Mouse (Mus musculus) heart, embryonic 14.5 days (tissue): ENCODE measurements around the gene As3mt. TPM values are rescaled to one million over a fixed set of nuclear protein-coding genes. Genes with fewer than 3 reads are reported as not detected.

Experiments
- ATAC-seq: fragments of 200-750 bp; cut with Nextera tagmentation; 2 replicates; pipeline ENCODE4 v1.8.0; 2017; ENCODE audit warnings: low read depth, moderate TSS enrichment; ENCODE audit not compliant: insufficient number of reproducible peaks, insufficient read depth, low FRiP score
- H3K27ac ChIP-seq, 2 experiments: fragments of 200-500 bp in 1 of 2; fragments of 300-500 bp in 1 of 2; sonication (generic) in 1 of 2; replicated peaks in 1 of 2; 2 replicates each; pipeline ENCODE4 v1.5.1; 2012 to 2014; ENCODE audit warnings: low read depth in 2 of 2, low read length in 2 of 2, control low read depth in 1 of 2, mild to moderate bottlenecking in 1 of 2, mixed read lengths in 1 of 2; ENCODE audit not compliant: control insufficient read depth in 1 of 2, insufficient read depth in 1 of 2
- H3K27me3 ChIP-seq: fragments of 300-500 bp; sonication (generic); 2 replicates; pipeline ENCODE4 v1.6.1; 2014; ENCODE audit warnings: mild to moderate bottlenecking, low read length, control low read depth; ENCODE audit not compliant: control insufficient read depth, insufficient read depth
- H3K36me3 ChIP-seq: fragments of 300-500 bp; sonication (generic); 2 replicates; pipeline ENCODE4 v1.6.1; 2014; ENCODE audit warnings: mild to moderate bottlenecking, control low read depth, low read length, mixed read lengths; ENCODE audit not compliant: control insufficient read depth, insufficient read depth
- H3K4me1 ChIP-seq, 2 experiments: fragments of 200-500 bp in 1 of 2; fragments of 300-500 bp in 1 of 2; sonication (generic) in 1 of 2; 2 replicates each; pipeline ENCODE4 v1.6.1; 2012 to 2014; ENCODE audit warnings: low read length in 2 of 2, control low read depth in 1 of 2, mixed read lengths in 1 of 2; ENCODE audit not compliant: control insufficient read depth in 2 of 2, insufficient read depth in 2 of 2
- H3K4me2 ChIP-seq: fragments of 300-500 bp; sonication (generic); 2 replicates; pipeline ENCODE4 v1.6.1; 2014; ENCODE audit warnings: mild to moderate bottlenecking, low read length
- H3K4me3 ChIP-seq, 2 experiments: fragments of 200-500 bp in 1 of 2; fragments of 300-500 bp in 1 of 2; sonication (generic) in 1 of 2; 2 replicates each; pipeline ENCODE4 v1.5.1; 2012 to 2014; ENCODE audit warnings: low read length in 2 of 2, mild to moderate bottlenecking in 2 of 2, control low read depth in 1 of 2, low read depth in 1 of 2, moderate library complexity in 1 of 2; ENCODE audit not compliant: control insufficient read depth in 1 of 2, insufficient read depth in 1 of 2
- H3K9ac ChIP-seq: fragments of 300-500 bp; sonication (generic); 2 replicates; pipeline ENCODE4 v1.6.1; 2014; ENCODE audit warnings: mild to moderate bottlenecking, low read length
- H3K9me3 ChIP-seq: fragments of 300-500 bp; sonication (generic); 2 replicates; pipeline ENCODE4 v1.6.1; 2016; ENCODE audit warnings: low read length, control low read depth; ENCODE audit not compliant: control insufficient read depth
- WGBS: fragments of 180-500 bp; shearing (Covaris S2); extraction: QIAGEN DNeasy Blood & Tissue Kit; methylation state at CpG from one replicate; pipeline ENCODE4 v1.1.7; 2014; 5-methylcytosine and 5-hydroxymethylcytosine counted together
- polyA plus RNA-seq: library from polyadenylated mRNA; unstranded; fragments of >200 nt; fragmentation: Nextera tagmentation; extraction: Ambion mirVana; gene quantifications from 2 replicates; pipeline ENCODE4 v1.2.1, GENCODE M21; 2014

Gene As3mt
- polyA plus RNA-seq, 1 experiment from 2014 or later = 49.8 TPM

DNA sequence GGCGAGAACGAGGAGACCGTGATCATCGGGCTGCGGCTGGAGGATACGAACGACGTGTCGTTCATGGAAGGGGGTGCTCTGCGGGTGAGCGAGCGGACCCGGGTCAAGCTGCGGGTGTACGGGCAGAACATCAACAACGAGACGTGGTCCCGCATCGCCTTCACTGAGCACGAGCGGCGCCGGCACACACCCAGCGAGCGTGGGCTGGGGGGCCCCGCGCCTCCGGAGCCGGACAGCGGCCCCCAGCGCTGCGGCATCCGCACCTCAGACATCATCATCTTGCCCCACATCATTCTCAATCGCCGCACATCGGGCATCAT lies 54.7 kb downstream of the As3mt start:
- Histone ChIP-seq H3K4me1 (peaks cover 0 to 6% of the 10 kb centered on the region in 2 experiments; a peak in 3 of 4 replicates), H3K27me3 (no peaks in the 10 kb centered on the region), H3K9ac (peak overlapping the region; percentile 81), H3K36me3 (no peaks in the 10 kb centered on the region), H3K9me3 (no peaks in the 10 kb centered on the region), H3K27ac (peak overlapping the region in 1 of 2 experiments; percentile 73; a peak in 2 of 4 replicates), H3K4me3 (peak overlapping the region; percentile 81 to 88), H3K4me2 (peak overlapping the region; percentile 100)
- WGBS = under 1% methylated on average over 36 of the region's 36 CpGs
- no peak for ATAC-seq

- Histone ChIP-seq H3K4me1 (peaks cover 0 to 6% of the 10 kb centered on the region in 2 experiments; a peak in 3 of 4 replicates), H3K36me3 (no peaks in the 10 kb centered on the region), H3K27me3 (no peaks in the 10 kb centered on the region), H3K4me3 (peak overlapping the region; percentile 81 to 88), H3K4me2 (peak overlapping the region; percentile 100), H3K27ac (no peak overlapping the region), H3K9ac (peak overlapping the region; percentile 81), H3K9me3 (no peaks in the 10 kb centered on the region)
- WGBS = 1% methylated on average over 50 of the region's 50 CpGs
- ATAC-seq = no peak
Measured at GRCm38 (mm10) chr19:46762291-46762991, 55.2 kb downstream of the As3mt start.

DNA sequence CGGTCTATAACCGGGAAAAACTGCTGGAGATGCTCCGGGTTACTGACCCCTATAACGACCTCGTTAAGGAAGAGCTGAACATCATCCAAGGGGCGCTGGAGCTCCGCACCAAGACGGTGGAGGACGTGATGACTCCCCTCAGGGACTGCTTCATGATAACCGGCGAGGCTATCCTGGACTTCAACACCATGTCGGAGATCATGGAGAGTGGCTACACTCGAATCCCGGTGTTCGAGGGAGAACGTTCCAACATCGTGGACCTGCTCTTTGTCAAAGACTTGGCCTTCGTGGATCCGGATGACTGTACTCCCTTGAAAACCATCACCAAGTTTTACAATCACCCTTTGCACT lies 55.7 kb downstream of the As3mt start:
- Histone ChIP-seq H3K4me2 (peak overlapping the region; percentile 100), H3K9me3 (no peaks in the 10 kb centered on the region), H3K4me1 (peaks cover 0 to 6% of the 10 kb centered on the region in 2 experiments; a peak in 3 of 4 replicates), H3K4me3 (peak overlapping the region; percentile 81 to 88), H3K27ac (no peak overlapping the region), H3K9ac (peak overlapping the region; percentile 81), H3K27me3 (no peaks in the 10 kb centered on the region), H3K36me3 (no peaks in the 10 kb centered on the region)
- WGBS = 2% methylated on average over 19 of the region's 19 CpGs
- ATAC-seq = no peak

DNA sequence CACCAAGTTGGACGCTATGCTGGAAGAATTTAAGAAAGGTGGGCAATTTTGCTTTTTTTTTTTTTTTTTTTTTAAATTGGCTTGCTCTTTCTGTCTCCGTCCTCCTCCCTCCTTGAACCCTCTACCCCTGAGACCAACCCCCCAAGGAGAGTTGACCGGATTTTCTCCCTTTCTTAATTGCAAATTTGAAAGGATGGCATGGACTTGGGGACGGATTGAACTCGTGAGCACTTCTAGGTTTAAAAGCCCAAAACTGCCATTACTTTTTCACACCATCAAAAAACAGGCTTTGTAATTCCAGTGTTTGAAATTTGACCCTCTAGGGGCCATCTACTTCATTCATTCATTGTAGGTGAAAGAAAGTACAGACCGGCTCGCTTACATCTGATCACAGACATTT lies 56.1 kb downstream of the As3mt start:
- Histone ChIP-seq H3K4me2 (peak overlapping the region; percentile 100), H3K4me1 (peaks cover 0 to 6% of the 10 kb centered on the region in 2 experiments; a peak in 3 of 4 replicates), H3K27me3 (no peaks in the 10 kb centered on the region), H3K4me3 (peak overlapping the region; percentile 81 to 88), H3K27ac (no peak overlapping the region), H3K9me3 (no peaks in the 10 kb centered on the region), H3K9ac (peak overlapping the region; percentile 81; the same call in 1 of the 2 replicates), H3K36me3 (no peaks in the 10 kb centered on the region)
- 34% methylated on average over 7 of the region's 7 CpGs for whole genome bisulfite sequencing
- ATAC-seq = no peak

DNA sequence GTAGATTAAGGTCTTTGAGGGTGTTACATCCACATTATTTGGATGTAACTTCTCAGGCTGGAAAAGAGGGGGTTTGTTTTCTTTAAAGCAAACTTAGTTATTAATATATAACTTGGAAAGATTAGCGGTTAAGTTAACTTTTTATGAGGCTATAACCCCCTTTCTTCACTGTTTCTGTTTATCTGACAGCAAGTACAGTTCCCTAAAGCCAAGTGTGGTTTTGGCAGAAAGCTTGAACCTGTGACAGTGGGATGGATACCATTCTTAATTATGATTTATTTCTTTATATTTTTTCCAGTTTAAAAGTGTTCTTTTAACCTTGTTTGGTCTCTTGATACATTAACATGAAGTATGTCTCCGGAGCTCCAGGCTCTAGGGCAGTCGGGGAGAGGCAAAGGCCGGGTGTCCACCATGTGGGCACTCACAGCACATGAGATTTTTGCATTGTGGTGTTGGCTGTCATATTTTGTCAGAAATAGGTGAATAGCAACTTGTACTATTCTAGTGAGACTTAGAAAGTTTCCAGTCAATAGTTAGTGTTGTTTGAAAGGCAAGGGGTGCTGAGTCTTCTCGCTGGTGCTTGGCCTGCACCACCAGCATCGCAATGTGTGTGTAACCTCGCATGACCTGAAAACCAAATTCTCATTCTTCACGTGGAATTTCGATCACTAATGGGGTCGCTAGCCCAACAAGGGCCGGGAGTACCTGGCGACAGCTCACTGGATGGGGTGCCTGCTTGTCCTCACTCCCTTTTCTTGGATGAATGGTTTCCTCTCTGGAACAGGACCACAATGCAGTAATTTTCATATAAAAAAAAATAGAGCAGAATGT lies 56.9 kb downstream of the As3mt start:
- Histone ChIP-seq H3K9ac (no peak overlapping the region), H3K9me3 (no peaks in the 10 kb centered on the region), H3K4me2 (peak overlapping the region; percentile 100), H3K4me1 (peaks cover 0 to 6% of the 10 kb centered on the region in 2 experiments; a peak in 3 of 4 replicates), H3K27me3 (no peaks in the 10 kb centered on the region), H3K4me3 (0 out of 4 replicates have a peak overlapping the region, but pooled peaks of 1 of the 2 experiments have one; percentile 81), H3K36me3 (no peaks in the 10 kb centered on the region), H3K27ac (no peak overlapping the region)
- WGBS = 76% methylated on average over 12 of the region's 12 CpGs
- ATAC-seq = no peak

GRCm38 (mm10) chr19:46764763-46765117 lies 57.5 kb downstream of the As3mt start:
- Histone ChIP-seq H3K9me3 (no peaks in the 10 kb centered on the region), H3K4me2 (peak overlapping the region; percentile 100), H3K4me1 (peaks cover 0 to 6% of the 10 kb centered on the region in 2 experiments; a peak in 3 of 4 replicates), H3K36me3 (no peaks in the 10 kb centered on the region), H3K4me3 (no peak overlapping the region), H3K9ac (no peak overlapping the region), H3K27me3 (no peaks in the 10 kb centered on the region), H3K27ac (no peak overlapping the region)
- WGBS = 73% methylated on average over 9 of the region's 9 CpGs
- no peak for ATAC-seq

DNA sequence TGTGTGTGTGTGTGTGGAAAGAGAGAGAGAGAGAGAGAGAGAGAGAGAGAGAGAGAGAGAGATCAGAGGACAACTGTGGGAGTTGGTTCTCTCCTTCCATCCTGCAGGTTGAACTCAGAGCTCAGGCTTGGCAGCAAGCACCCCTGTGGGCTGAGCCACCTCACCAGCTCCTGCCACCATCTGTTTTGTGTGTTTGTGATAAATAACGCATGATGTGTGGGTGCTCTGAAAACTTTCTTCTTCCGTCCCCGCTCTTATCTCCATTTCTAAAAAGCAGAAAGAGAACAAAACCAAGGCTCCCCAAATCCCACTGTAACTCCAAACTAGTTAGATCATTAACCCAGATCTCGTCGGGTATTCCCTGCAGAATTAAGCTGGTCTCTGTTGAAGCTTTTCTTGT lies 58.9 kb downstream of the As3mt start:
- Histone ChIP-seq H3K9ac (no peak overlapping the region), H3K4me2 (no peak overlapping the region), H3K4me3 (no peak overlapping the region), H3K9me3 (no peaks in the 10 kb centered on the region), H3K27ac (no peak overlapping the region), H3K36me3 (no peaks in the 10 kb centered on the region), H3K4me1 (peaks cover 0 to 6% of the 10 kb centered on the region in 2 experiments; a peak in 3 of 4 replicates), H3K27me3 (no peaks in the 10 kb centered on the region)
- 70% methylated on average over 5 of the region's 5 CpGs for WGBS
- no peak for ATAC-seq
